Mouse (Mus musculus) CH12.LX (cell line): ENCODE measurements around the gene Grin3a.

Source experiments
- CHD2 ChIP-seq: IDR thresholded peaks from 2 replicates; pipeline ENCODE4 v1.6.1; 2011; ENCODE audit warnings: low read length, improper control_type of control experiment
- CTCF ChIP-seq, 2 experiments: IDR thresholded peaks in 1 of 2; conservative IDR thresholded peaks in 1 of 2; 2 replicates each; pipeline ENCODE4 v1.5.1; 2011 to 2012; ENCODE audit warnings: low read depth in 2 of 2, low read length in 2 of 2, improper control_type of control experiment in 1 of 2, inconsistent platforms in 1 of 2, mild to moderate bottlenecking in 1 of 2, moderate library complexity in 1 of 2
- ELF1 ChIP-seq: IDR thresholded peaks from 2 replicates; pipeline ENCODE4 v1.6.1; 2014; ENCODE audit warnings: low read depth, mild to moderate bottlenecking, inconsistent platforms, low read length, improper control_type of control experiment
- EP300 ChIP-seq: IDR thresholded peaks from 2 replicates; pipeline ENCODE4 v1.6.1; 2011; ENCODE audit warnings: low read length, improper control_type of control experiment
- JUND ChIP-seq: conservative IDR thresholded peaks from 2 replicates; pipeline ENCODE4 v1.6.1; 2011; ENCODE audit warnings: low read depth, low read length, improper control_type of control experiment
- MEF2A ChIP-seq: IDR thresholded peaks from 2 replicates; pipeline ENCODE4 v1.6.1; 2014; ENCODE audit warnings: low read depth, mild to moderate bottlenecking, inconsistent platforms, low read length, improper control_type of control experiment, borderline replicate concordance
- RAD21 ChIP-seq: IDR thresholded peaks from 2 replicates; pipeline ENCODE4 v1.6.1; 2011; ENCODE audit warnings: low read depth, mild to moderate bottlenecking, low read length, improper control_type of control experiment, moderate library complexity
- SIN3A ChIP-seq: IDR thresholded peaks from 2 replicates; pipeline ENCODE4 v1.6.1; 2012; ENCODE audit warnings: low read length, improper control_type of control experiment, inconsistent platforms
- TBP ChIP-seq: conservative IDR thresholded peaks from 2 replicates; pipeline ENCODE4 v1.6.1; 2011; ENCODE audit warnings: low read depth, low read length, improper control_type of control experiment
- TCF12 ChIP-seq: IDR thresholded peaks from 2 replicates; pipeline ENCODE4 v1.6.1; 2014; ENCODE audit warnings: low read depth, mild to moderate bottlenecking, inconsistent platforms, low read length, improper control_type of control experiment

GRCm38 (mm10) chr4:49622272-49622671 is 223.3 kb downstream of the Grin3a start:
- TF ChIP-seq JUND (no peak), SIN3A (no peak), MEF2A (no peak), ELF1 (no peak), CTCF (conservative IDR thresholded peaks at IDR 0.05 in 1 of 2, IDR thresholded peaks at IDR 0.05 in 1 of 2; ENCODE audit: low read depth in 2 of 2, low read length in 2 of 2) (no peak), CHD2 (no peak), TCF12 (no peak), RAD21 (no peak), TBP (no peak), EP300 (no peak)
